Mouse (Mus musculus) heart, postnatal 25 days (tissue): ENCODE results near the gene Gm20683. TPM values are rescaled to one million over a fixed set of nuclear protein-coding genes. Genes with fewer than 3 reads are reported as not detected.

Experiments used
- DNase-seq: peaks from one replicate; pipeline ENCODE4 v3.0.0; 2022; ENCODE audit warnings: low spot score
- intact Hi-C: fragments of 180-260 bp; cut with DNase I; formaldehyde crosslinking; loops from one replicate; pipeline ENCODE4 v1.15.1; 2025
- total RNA-seq, 2 experiments: library from RNA; stranded (reverse); gene quantifications; 2 replicates each; pipeline ENCODE4 v1.2.3; 2021

Gene Gm20683
- total RNA-seq, 2 experiments from 2014 or later: 2.8 to 3.6 TPM

DNA sequence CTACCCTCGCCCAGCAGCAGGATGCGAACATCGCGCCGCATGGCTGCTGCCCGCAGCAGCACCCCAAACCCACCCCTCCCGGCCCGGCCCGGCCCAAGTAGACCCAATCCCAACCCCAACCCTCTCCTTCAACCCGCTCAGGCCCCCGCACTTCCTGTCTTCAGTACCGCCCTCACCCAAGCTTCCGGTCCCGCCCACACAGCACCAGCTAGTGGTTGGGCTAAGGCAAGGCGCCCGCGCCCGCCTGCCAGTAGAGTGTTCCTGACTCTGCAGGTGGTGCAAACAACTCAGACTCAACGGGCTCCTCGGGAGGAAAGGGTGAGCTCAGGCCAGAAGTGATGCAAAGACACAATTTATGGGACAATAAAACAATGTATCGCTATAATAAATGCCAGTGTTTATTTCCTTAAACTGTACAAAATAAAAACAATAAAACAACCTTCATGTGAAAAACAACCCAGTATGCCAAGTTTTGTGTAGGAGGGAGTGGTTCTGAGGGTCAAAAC is 2.9 kb upstream of the Gm20683 start, which contains the start of gene Rhot2:
Rhot2 (minus strand) TSS at position 456 of the 506 bp plus-strand sequence.
- DNase-seq: peak; percentile 89
- intact Hi-C loops: loop anchor here (1.0 kb wide), 1 partner anchor 15 kb away; no protein-coding TSS in a partner anchor

DNA sequence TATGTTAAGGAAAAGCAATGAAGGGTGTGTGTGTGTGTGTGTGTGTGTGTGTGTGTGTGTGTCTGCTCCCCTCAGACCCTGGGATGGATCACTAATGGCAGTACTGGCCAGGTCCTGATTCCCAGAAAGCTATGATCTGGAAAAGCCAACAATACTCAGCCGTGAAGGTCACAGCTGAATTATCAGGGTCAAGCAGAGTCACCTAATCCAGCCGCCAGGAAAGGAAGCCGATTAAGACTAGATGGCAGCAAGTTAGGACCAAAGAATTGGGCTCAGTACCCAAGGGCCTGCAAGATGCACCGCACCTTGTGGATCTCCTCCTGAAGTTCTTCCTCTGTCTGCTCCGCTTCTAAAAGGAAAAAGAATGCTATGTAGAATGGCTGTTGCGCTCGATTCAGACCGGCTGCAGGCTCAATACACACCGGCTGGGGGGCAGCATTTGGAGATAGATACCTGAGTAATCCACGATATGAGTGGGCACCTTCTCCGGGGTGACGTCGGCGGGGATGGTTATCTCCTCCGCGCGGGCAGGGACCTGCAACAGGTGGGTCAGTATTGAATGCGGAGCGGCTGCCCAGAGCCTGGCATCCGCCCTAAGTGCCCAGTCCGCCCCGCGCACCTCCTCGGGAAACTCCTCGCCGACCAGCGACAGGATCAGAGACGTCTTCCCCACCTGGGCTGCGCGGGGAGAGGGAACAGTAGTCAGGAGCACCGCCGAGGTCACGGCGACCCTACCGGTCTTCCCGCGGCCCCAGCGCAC is 2.3 kb upstream of the Gm20683 start:
- DNase-seq: no peak
- intact Hi-C loops: loop anchor here (1.0 kb wide), 1 partner anchor 15 kb away; no protein-coding TSS in a partner anchor

DNA sequence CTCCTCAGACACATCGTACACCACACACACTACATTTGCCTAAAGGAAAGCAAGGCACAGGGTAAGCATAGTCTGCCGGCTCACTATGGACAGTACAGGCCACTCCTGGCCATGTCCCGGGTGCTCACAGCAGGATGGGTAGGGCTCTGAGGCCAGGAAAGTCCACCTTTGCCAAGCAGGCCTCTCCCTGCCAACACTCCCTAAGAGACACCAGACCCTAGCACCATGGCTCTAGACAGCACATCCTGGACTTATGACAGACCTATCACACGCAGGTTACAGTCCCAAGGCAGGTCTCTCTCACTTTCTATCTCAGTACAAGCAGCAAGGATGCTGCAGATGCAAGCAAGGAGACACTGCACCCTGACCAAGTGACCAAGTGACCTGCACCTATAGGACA is 1.6 kb upstream of the Gm20683 start:
- intact Hi-C loops: no loop called here

DNA sequence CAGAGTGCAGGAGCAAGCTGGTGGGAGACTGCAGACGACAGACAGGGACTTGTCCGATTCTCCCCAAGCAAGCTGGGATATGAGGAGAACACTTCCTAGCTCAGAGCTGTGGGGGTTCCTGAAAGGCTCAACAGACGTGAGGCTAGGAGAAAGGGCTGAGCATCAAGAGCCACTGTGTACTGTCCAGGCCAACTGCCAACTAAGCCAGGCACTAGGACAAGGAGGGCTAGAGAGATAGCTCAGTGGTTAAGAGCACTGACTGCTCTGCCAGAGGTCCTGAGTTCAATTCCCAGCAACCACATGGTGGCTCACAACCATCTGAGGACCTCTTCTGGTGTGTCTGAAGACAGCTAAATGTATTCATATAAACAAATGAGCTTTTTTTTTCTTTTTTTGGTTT is 946 bp upstream of the Gm20683 start:
- intact Hi-C loops: no loop called here
- no peak for DNase-seq

More for the DNA sequence above, 1.6 kb upstream of the Gm20683 start:
- no peak for DNase-seq

DNA sequence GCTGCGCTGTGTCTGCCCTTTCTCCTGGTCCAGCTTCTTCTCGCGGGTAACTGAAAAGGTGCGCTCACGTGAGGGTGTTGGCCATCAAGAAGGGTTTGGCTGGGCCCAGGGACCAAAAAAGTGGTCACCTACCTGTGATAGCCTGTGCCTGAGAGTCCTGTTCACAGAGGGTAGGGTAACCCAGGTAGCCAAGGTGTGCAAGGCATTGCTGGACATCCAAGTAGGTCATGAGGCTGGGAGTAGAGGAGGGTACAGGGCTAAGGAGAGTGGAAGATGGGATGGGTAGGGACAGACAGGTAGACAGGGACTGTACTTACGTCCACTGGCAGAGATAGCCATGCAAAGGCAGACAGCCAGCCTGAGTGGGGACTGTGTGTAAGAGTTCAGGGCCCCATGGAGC is 1.0 kb downstream of the Gm20683 start:
- no peak for DNase-seq
- intact Hi-C loops: no loop called here

DNA sequence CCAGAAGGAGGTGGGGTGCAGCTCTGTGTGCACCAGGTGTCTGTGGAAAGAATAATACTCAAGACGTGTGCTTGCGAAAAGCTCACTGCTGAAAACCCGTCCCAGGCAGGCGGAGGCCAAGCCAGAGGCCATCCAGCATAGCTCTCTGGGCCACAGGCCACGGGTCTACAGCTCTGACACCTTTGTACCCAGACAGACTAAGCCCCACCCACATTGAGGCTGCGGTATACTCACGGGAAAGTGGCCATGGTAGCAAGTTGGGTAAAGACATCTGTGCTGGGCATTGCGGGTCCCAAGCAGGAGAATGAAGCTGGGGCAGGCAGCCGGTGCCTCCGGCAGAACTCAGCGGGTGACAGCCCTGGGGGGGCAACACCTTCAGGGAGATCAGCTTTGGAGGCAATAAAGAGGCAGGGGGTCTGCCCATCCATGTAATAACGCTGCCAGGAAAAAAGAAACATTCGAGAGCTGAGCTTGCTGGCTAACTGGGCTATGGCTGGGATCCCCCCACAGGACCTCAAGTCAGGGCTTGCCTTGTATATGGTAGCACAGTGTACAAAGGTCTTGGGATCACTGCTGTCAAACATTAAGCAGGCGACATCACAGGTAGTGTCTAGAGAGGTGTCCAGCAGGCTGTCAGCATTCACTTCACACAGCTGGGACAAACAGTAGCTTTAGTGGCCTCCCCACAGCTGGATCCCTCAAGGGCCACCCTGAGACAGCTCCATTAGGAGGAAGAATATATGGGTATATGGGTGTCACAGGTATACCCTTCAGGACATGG is 1.9 kb downstream of the Gm20683 start:
- DNase-seq: no peak
- intact Hi-C loops: no loop called here

DNA sequence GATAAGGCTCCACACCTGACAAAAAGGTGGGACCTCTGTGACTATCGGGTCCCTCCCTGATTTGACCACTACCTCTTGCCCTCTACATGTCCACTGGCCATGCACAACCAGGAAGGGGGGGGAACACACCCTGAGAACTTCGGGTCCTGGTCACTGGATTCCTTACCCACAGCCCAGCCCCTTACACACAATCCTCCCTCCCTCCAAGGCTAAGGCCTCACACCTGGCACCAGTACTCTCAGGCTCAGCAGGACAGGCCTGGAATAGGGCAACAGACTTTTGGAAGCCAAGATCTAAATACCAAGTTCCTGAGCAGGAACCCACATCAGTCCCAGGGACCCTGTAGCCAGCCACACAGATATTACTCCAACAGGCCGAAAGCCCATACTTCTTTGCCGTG is 2.7 kb downstream of the Gm20683 start:
- intact Hi-C loops: no loop called here
- DNase-seq: no peak

DNA sequence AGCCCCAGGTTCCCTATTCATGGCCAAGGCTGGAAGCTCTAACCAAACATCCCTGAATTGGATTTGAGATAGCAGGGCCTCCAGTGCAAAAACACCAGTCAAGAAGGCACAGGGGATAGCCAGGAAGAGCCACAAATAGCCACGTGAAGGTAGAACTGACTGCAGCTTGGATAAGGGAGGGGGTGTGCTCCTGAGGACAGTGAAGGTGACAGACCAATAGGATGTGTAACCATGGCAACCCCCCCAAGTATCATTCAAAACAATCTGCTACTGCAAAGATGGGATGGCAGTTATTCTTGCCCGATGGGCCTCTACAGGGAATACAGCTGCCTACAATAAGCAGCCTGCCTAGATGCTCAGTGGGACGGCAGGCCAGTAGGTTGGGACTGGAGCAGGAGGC is 4.0 kb downstream of the Gm20683 start:
- no peak for DNase-seq
- intact Hi-C loops: no loop called here

DNA sequence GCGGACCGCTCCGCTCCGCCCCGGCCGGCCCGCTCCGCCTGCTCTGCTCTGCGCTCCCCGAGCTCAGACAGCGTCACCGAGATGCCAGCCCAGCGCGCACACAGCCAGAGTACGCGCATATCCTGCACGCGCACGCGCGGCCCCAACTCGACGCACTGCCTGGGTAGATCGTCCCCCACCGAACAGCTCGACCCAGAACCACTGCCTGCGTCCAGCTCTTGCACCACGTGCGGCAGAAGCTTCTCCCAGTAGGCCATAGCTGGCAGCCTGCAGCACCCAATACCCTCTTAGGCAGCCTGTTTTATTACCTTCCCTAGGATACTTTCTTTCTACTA is 4.5 kb downstream of the Gm20683 start, which contains the start of gene Rhbdl1:
Rhbdl1 (minus strand) TSS at position 220 of the 335 bp plus-strand sequence.
- intact Hi-C loops: no loop called here
- DNase-seq: peak; percentile 51

DNA sequence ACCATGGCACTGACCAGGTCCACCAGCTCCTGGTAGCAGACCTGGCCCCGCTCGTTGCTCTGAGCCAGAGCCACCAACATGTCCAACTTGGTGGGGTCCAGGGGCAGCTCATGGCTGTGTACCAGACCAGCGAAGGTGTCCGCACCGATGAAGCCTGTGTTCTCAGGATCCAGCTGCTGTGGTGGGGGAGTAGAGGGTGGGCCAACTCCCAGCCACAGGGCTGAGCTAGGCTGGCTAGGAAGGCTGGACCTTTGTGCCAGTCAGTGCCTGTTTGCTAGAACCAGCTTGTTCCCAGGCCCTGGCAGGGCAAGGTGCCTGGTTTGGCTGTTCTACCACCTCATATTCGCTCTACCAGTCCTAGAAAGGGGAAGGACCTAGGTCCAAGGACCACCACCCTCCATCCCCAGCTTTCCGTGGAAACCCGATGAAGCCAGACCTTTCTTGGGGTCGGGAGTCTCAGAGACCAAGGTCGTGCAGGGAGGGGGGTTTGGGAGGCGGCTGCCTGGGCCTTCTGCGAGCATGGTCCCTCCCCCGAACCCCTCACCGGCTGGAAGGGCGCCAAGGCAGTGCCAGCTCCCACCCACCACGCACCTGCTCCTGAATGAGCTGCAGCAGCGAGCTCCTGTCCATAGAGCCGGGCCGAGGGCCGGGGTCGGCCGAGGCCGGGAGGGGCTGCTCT is 5.0 kb downstream of the Gm20683 start:
- DNase-seq: no peak
- intact Hi-C loops: no loop called here

DNA sequence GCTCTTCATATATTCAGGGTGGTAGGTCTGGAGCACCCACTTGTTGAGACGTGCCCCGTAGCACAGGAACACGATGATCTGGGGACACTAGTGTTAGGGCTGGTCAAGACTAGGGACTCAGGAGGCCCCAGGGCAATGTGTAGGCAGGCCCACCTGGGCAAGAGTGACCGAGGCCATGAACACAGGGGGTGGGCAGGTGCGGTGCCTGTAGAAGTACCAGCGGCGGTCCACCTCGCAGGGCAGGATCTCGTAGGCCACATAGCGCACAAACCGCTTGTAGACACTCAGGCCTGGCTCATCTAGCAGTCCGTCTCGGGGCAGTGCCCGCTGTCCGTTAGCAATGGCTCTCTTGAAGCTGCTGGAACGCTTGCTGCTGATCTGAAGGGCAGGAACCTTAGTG is 5.7 kb downstream of the Gm20683 start:
- intact Hi-C loops: no loop called here
- DNase-seq: no peak

DNA sequence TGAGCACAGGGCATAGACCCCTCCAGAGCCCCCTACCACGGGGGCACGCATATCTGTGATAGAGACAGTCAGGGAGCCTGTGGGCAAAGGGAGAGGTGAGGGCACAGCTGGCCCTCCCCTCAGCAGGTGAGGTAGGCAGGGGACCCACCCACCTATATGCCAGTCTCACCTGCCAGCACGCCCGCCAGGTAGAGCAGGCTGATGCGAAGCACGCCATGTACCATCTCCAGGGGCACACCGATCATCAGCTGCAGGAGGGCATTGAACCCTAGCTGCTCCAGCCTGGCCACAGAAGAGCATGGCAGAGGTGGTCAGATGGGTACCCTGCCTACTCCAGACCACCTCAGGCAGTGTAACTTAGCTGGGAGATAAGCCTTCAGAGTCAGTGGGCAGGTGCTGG is 6.3 kb downstream of the Gm20683 start:
- DNase-seq: no peak
- intact Hi-C loops: no loop called here

DNA sequence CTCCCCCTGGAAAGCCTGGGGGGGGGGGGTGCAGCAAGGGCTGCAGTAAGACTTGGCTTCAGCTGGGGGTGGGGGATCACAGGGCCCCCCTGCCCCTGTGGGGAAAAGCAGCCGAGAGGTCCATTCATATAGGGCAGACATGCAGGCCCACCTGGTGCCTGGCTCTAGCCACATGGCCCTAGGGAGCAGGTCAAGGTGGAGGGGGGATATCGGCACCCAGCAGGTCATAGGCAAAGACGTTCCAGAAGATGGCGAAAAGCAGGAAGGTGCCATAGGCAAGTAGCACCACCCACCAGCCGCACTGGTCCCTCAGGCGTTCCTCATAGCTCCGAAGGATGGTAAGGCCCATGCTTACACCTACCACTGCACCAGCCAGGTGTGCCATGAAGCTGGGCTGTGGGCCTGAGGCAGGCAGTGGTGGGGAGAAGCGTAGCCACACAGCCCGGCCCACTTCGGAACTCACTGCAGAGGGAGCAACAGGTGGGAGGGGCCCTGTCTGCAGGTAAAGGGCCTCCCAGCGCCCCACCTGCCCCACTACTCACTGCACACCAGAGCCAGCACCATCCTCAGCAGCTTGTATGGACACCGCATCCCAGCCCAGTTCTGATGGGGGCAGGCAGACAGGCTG is 6.9 kb downstream of the Gm20683 start:
- intact Hi-C loops: loop anchor here (5.0 kb wide), 1 partner anchor 33 kb away; the partner anchor contains the start of gene Mcrip2
- no peak for DNase-seq

DNA sequence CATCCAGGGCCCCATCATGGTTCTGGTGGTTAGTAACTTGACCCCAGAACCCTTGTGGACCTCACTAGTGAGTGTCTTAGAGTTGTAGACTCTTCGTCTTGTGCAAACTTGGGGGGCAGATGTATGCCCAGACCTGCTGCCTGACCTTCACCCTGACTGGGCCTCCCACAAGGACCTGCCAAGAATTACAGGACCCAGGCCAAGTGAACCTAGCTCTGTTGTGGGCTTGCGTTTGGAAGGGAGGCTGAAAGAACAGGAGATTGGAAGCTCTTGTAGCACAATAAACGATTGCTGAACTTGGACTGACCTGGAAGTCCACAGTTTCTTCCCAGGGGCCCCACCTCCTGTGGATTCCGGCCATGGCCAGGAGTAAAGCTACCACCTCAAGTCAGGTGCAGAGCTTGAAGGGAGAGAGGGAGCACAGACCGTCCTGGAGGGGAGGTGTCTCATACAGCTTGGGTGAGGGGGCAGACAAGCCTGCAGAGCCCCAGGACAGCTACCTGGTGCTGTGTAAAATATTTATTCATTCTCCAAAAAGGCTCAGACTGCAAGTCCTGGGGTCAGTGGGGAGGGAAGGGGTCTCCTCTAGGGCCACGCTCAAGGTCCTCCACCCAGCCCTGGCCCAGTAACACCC is 7.5 kb downstream of the Gm20683 start:
- intact Hi-C loops: loop anchor here (5.0 kb wide), 1 partner anchor 33 kb away; the partner anchor contains the start of gene Mcrip2
- no peak for DNase-seq

DNA sequence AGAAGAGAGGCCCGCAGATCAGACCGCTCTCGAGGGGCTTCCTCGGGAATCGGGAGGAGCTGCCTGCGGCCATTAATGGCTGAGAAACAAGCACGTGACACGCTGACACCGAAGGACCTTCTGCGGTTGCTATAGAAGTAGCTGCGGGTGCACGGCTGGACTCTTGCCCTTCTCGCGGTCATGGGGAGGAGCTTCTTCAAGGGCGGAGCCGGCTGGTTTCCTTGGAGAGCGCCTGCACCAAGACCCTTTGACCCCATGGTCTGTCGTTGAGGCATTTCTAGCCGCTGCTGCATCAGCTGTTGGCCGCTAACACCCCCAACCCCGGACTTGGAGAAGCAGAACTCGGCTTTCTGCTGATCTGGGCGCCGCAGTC is 8.3 kb downstream of the Gm20683 start, which contains the start of gene Stub1:
Stub1 (minus strand) TSS at position 114 of the 373 bp plus-strand sequence.
- intact Hi-C loops: loop anchor here (5.0 kb wide), 1 partner anchor 34 kb away; the partner anchor contains the start of gene Mcrip2
- DNase-seq: peak; percentile 88

DNA sequence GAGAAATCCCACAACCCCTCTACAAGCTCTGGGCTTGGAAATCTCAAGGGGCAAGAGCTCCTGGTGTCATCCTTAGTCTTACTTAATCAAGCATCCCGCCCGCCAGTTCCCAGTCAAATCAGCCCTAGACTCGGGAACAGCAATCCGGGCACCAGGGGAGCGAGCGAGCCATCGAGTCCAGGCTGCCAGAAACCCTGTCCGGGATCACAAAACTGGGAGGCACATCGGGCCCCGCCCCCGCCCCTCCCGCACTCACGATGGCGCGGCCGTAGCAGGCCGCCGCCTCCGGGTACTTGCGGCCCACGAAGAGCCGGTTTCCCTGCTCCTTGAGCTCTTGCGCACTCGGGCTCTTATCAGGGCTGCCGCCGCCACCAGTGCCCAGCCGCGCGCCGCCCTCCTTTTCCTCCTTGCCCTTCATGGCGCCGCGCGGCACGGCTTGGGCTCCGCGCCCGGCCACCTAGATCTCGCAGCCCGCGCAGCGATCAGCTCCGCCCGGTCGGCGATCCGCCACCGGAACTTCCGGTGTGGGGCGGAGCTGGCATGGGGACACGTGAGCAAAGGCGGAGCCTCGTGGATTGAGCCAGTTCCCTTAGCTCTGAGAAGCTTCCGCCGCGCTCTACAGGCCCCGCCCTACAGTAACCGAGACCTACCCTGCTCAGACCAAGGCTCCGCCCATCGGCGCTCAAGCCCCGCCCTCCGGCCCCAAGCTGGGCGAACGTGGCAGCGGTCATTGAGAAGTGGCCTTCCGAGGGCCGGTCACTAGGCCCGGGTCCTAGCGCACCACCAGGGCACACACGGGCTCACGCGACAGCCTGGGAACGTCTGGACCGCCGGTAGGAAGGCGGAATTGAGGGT is 8.9 kb downstream of the Gm20683 start:
- DNase-seq: peak; percentile 99
- intact Hi-C loops: loop anchor here (5.0 kb wide), 1 partner anchor 35 kb away; the partner anchor contains the start of gene Mcrip2

DNA sequence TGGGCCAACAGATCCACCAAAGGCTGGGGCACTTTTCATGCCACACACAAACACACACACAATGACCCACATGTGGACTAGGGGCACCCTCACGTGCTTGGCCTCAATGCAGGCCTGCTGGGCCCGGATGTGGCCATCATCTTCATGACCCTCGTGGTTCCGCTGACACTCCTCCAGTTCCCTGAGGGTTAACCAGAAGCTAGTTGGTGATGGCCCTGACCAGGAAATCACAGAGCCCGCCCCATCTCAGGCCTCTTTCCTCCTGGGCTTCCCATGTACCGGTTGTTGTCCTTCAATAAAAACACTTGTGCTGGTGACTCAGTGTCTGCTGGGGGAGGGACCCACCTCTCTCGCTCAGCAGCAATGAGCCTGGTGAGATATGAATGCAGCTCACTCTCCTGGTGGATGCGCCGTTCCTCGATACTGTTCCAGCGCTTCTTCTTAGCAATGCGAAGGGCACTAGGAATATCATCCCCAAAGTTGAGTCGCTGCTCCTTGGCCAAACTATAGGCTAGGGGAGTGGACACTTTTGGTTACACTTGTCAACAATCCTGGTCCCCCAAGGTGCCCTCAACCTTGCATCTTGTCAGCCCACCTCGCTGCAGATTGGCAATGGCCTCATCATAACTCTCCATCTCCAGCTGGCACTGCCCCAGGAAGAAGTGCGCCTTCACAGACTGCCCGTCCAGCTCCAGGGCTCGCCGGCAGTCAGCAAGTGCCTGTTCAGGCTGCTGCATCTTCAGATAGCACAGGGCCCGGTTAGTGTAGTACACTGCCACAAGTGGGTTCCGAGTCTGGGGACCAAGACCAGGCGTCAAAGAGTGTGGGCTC is 9.9 kb downstream of the Gm20683 start:
- intact Hi-C loops: loop anchor here (5.0 kb wide), 1 partner anchor 36 kb away; the partner anchor contains the start of gene Mcrip2
- DNase-seq: no peak
